Mouse (Mus musculus): Measurements from ENCODE around the gene Epb41l2. TPM values are rescaled to one million over a fixed set of nuclear protein-coding genes. Genes with fewer than 3 reads are reported as not detected.

Epb41l2 gene
- polyA plus RNA-seq, 1 experiment = 28.8 TPM

- 83% methylated on average over 6 of the region's 6 CpGs for WGBS
- no peak for TF ChIP-seq CTCF (conservative IDR thresholded peaks at IDR 0.05; ENCODE audit: insufficient read depth, insufficient read length, low read depth, low read length)
- TF ChIP-seq POLR2A (IDR thresholded peaks at IDR 0.05; ENCODE audit: low read depth, low read length) = no peak
- H3K27me3 ChIP-seq (replicated peaks; ENCODE audit: control insufficient read depth, insufficient read depth, low read length) = no peaks in the 10 kb centered on the region
- H3K4me1 ChIP-seq (ENCODE audit: control insufficient read depth, insufficient read depth, low read length) = no peaks in the 10 kb centered on the region
- H3K36me3 ChIP-seq (ENCODE audit: control insufficient read depth, insufficient read depth, low read length) = no peaks in the 10 kb centered on the region; the same call in 1 of the 2 replicates
- no peak overlapping the region for H3K4me3 ChIP-seq (ENCODE audit: insufficient read depth, low read depth, low read length)
- DNase-seq = no peak
- H3K27ac ChIP-seq (ENCODE audit: insufficient read depth, low read depth, low read length) = no peak overlapping the region
Measured at GRCm38 (mm10) chr10:25443626-25444025, 84.0 kb downstream of the Epb41l2 start.

GRCm38 (mm10) chr10:25444198-25444783, 84.7 kb downstream of the Epb41l2 start:
- Histone ChIP-seq H3K27me3 (replicated peaks; ENCODE audit: control insufficient read depth, insufficient read depth, low read length) (no peaks in the 10 kb centered on the region), H3K36me3 (ENCODE audit: control insufficient read depth, insufficient read depth, low read length) (no peaks in the 10 kb centered on the region; the same call in 1 of the 2 replicates), H3K27ac (ENCODE audit: insufficient read depth, low read depth, low read length) (no peak overlapping the region), H3K4me3 (ENCODE audit: insufficient read depth, low read depth, low read length) (no peak overlapping the region), H3K4me1 (ENCODE audit: control insufficient read depth, insufficient read depth, low read length) (no peaks in the 10 kb centered on the region)
- TF ChIP-seq POLR2A (IDR thresholded peaks at IDR 0.05; ENCODE audit: low read depth, low read length) = no peak
- 73% methylated on average over 5 of the region's 5 CpGs for WGBS
- DNase-seq = no peak

DNA sequence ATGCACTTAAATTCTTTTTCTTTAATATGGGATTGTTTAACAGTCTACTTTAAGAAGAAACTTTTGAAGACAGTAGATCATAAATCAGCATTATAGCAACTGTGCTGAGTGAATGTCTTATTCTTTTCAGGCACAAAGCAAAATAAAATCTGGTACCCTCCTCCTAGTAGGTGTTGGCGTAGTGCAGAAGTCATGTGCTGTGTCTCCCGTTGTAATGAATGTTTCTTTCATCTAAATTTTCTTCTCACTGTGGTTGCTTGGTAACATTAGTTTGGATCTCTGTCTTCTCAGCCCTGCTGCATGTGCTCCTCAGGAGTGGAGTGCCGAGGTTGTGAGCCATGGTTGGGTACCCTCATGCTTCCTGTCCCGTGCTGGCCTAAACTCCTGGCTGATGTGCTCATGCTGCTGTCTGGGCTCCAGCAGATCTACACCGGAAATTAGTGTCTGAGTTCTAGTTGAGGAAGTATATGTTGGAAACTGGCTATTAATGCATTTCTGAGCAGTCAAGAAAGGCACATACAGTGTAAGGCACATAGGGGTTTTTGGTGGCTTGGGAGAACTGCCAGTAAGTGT, 87.4 kb downstream of the Epb41l2 start:
- Histone ChIP-seq H3K27me3 (replicated peaks; ENCODE audit: control insufficient read depth, insufficient read depth, low read length) (no peaks in the 10 kb centered on the region), H3K4me3 (ENCODE audit: insufficient read depth, low read depth, low read length) (no peak overlapping the region), H3K27ac (ENCODE audit: insufficient read depth, low read depth, low read length) (no peak overlapping the region), H3K36me3 (ENCODE audit: control insufficient read depth, insufficient read depth, low read length) (no peaks in the 10 kb centered on the region; the same call in 1 of the 2 replicates), H3K4me1 (ENCODE audit: control insufficient read depth, insufficient read depth, low read length) (peaks cover 4% of the 10 kb centered on the region; the same call in 1 of the 2 replicates)
- TF ChIP-seq CTCF (conservative IDR thresholded peaks at IDR 0.05; ENCODE audit: insufficient read depth, insufficient read length, low read depth, low read length) = no peak
- no peak for TF ChIP-seq POLR2A (IDR thresholded peaks at IDR 0.05; ENCODE audit: low read depth, low read length)
- 35% methylated on average over 5 of the region's 5 CpGs for WGBS
- no peak for DNase-seq

DNA sequence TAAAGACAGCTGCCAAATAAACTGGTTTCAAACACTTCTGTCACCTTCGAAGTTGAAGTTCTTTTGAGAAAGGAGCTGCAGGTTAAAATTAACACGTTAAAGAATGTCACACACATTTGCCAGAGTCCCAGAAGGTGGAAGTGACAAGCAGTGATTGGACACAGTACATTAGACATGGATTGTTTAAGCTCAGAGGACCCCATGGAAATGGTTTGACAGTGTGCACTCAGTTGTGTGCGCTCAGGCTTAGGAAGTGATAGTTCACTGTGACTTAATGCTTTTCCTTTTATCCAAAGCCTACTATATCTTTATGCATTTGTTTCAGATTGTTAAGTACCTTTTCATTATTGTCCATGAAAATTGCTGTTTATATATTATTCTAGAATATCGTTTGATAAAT, 89.1 kb downstream of the Epb41l2 start:
- TF ChIP-seq CTCF (conservative IDR thresholded peaks at IDR 0.05; ENCODE audit: insufficient read depth, insufficient read length, low read depth, low read length) (no peak), POLR2A (IDR thresholded peaks at IDR 0.05; ENCODE audit: low read depth, low read length) (no peak)
- Histone ChIP-seq H3K4me3 (ENCODE audit: insufficient read depth, low read depth, low read length) (no peak overlapping the region), H3K27me3 (replicated peaks; ENCODE audit: control insufficient read depth, insufficient read depth, low read length) (no peaks in the 10 kb centered on the region), H3K27ac (ENCODE audit: insufficient read depth, low read depth, low read length) (no peak overlapping the region), H3K36me3 (ENCODE audit: control insufficient read depth, insufficient read depth, low read length) (no peaks in the 10 kb centered on the region; the same call in 1 of the 2 replicates), H3K4me1 (ENCODE audit: control insufficient read depth, insufficient read depth, low read length) (peaks cover 4% of the 10 kb centered on the region; the same call in 1 of the 2 replicates)
- 62% methylated on average over 4 of the region's 4 CpGs for WGBS
- DNase-seq = no peak

- peaks cover 4% of the 10 kb centered on the region; the same call in 1 of the 2 replicates for H3K4me1 ChIP-seq (ENCODE audit: control insufficient read depth, insufficient read depth, low read length)
- DNase-seq = peak; percentile 64
- H3K36me3 ChIP-seq (ENCODE audit: control insufficient read depth, insufficient read depth, low read length) = no peaks in the 10 kb centered on the region; the same call in 1 of the 2 replicates
- H3K4me3 ChIP-seq (ENCODE audit: insufficient read depth, low read depth, low read length) = no peak overlapping the region
- WGBS = 45% methylated on average over 11 of the region's 11 CpGs
- no peaks in the 10 kb centered on the region for H3K27me3 ChIP-seq (replicated peaks; ENCODE audit: control insufficient read depth, insufficient read depth, low read length)
- H3K27ac ChIP-seq (ENCODE audit: insufficient read depth, low read depth, low read length) = peak overlapping the region; percentile 79
- TF ChIP-seq POLR2A (IDR thresholded peaks at IDR 0.05; ENCODE audit: low read depth, low read length) (no peak), CTCF (conservative IDR thresholded peaks at IDR 0.05; ENCODE audit: insufficient read depth, insufficient read length, low read depth, low read length) (no peak)
Measured at GRCm38 (mm10) chr10:25449312-25450020, 89.9 kb downstream of the Epb41l2 start.

GRCm38 (mm10) chr10:25453150-25453549, 93.6 kb downstream of the Epb41l2 start:
- Histone ChIP-seq H3K27ac (ENCODE audit: insufficient read depth, low read depth, low read length) (no peak overlapping the region), H3K36me3 (ENCODE audit: control insufficient read depth, insufficient read depth, low read length) (no peaks in the 10 kb centered on the region; the same call in 1 of the 2 replicates), H3K27me3 (replicated peaks; ENCODE audit: control insufficient read depth, insufficient read depth, low read length) (no peaks in the 10 kb centered on the region), H3K4me1 (ENCODE audit: control insufficient read depth, insufficient read depth, low read length) (peaks cover 4% of the 10 kb centered on the region; the same call in 1 of the 2 replicates), H3K4me3 (ENCODE audit: insufficient read depth, low read depth, low read length) (no peak overlapping the region)
- no peak for DNase-seq
- 84% methylated on average over 9 of the region's 9 CpGs for WGBS
- no peak for TF ChIP-seq CTCF (conservative IDR thresholded peaks at IDR 0.05; ENCODE audit: insufficient read depth, insufficient read length, low read depth, low read length)
- TF ChIP-seq POLR2A (IDR thresholded peaks at IDR 0.05; ENCODE audit: low read depth, low read length) = no peak

DNA sequence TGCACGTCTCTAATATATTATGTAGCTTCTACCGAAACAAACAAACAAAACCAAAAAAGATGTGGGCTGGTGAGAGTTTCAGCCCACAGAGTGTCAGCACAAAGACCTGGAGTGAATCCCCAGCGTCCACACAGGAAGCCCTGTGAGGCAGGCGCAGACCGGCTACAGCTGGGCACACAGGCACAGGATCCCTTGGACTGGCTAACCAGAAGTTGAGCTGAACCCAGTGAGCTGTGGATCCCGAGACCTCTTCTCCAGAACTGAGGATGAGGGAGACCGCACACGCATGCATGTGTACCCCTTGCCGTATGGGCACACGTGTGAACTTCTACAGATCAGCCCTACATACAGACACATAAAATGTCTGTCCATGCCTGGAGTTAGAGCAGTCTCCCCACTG, 94.2 kb downstream of the Epb41l2 start:
- H3K4me3 ChIP-seq (ENCODE audit: insufficient read depth, low read depth, low read length) = no peak overlapping the region
- H3K27me3 ChIP-seq (replicated peaks; ENCODE audit: control insufficient read depth, insufficient read depth, low read length) = no peaks in the 10 kb centered on the region
- H3K36me3 ChIP-seq (ENCODE audit: control insufficient read depth, insufficient read depth, low read length) = no peaks in the 10 kb centered on the region
- 92% methylated on average over 10 of the region's 10 CpGs for WGBS
- TF ChIP-seq CTCF (conservative IDR thresholded peaks at IDR 0.05; ENCODE audit: insufficient read depth, insufficient read length, low read depth, low read length) = no peak
- no peak for TF ChIP-seq POLR2A (IDR thresholded peaks at IDR 0.05; ENCODE audit: low read depth, low read length)
- peaks cover 4% of the 10 kb centered on the region; the same call in 1 of the 2 replicates for H3K4me1 ChIP-seq (ENCODE audit: control insufficient read depth, insufficient read depth, low read length)
- no peak overlapping the region for H3K27ac ChIP-seq (ENCODE audit: insufficient read depth, low read depth, low read length)
- DNase-seq = no peak

Measured in kidney, adult 2 months (tissue).